Mouse (Mus musculus) G1E (cell line): Measurements from ENCODE around the gene Specc1l.

ENCODE experiments used
- CTCF ChIP-seq: IDR thresholded peaks from 2 replicates; pipeline ENCODE4 v1.5.1; 2012; ENCODE audit warnings: low read depth, low read length, inconsistent platforms, mixed read lengths
- GATA1 ChIP-seq: IDR thresholded peaks from 2 replicates; pipeline ENCODE4 v1.6.1; 2012; ENCODE audit warnings: borderline replicate concordance, low read length, inconsistent platforms, mixed read lengths
- POLR2AphosphoS5 ChIP-seq: IDR thresholded peaks from 2 replicates; pipeline ENCODE4 v1.6.1; 2012; ENCODE audit warnings: low read depth, low read length, inconsistent platforms; ENCODE audit not compliant: insufficient replicate concordance
- TAL1 ChIP-seq: conservative IDR thresholded peaks from 2 replicates; pipeline ENCODE4 v1.6.1; 2012; ENCODE audit warnings: low read depth, low read length, inconsistent platforms, mixed read lengths

- TF ChIP-seq CTCF: no peak
- no peak for TF ChIP-seq GATA1
- TF ChIP-seq POLR2AphosphoS5: no peak
- TF ChIP-seq TAL1: no peak
Measured at GRCm38 (mm10) chr10:75355341-75355740, 143.5 kb downstream of the Specc1l start.
